Mouse (Mus musculus) embryonic facial prominence, embryonic 15.5 days (tissue): Measurements from ENCODE around the gene Hnrnpr. TPM values are rescaled to one million over a fixed set of nuclear protein-coding genes. Genes with fewer than 3 reads are reported as not detected.

Experiments used
- ATAC-seq: fragments of 200-750 bp; cut with Nextera tagmentation; 2 replicates; pipeline ENCODE4 v1.8.0; 2017; ENCODE audit warnings: low read depth, moderate TSS enrichment; ENCODE audit not compliant: insufficient number of reproducible peaks, low FRiP score, low TSS enrichment
- H3K27ac ChIP-seq: fragments of 300-500 bp; sonication (generic); replicated peaks from 2 replicates; pipeline ENCODE4 v1.5.1; 2015; ENCODE audit warnings: mild to moderate bottlenecking, inconsistent platforms
- H3K27me3 ChIP-seq: fragments of 300-500 bp; sonication (generic); 2 replicates; pipeline ENCODE4 v1.6.1; 2015; ENCODE audit warnings: inconsistent platforms
- H3K36me3 ChIP-seq: fragments of 300-500 bp; sonication (generic); 2 replicates; pipeline ENCODE4 v1.6.1; 2015; ENCODE audit warnings: mild to moderate bottlenecking, inconsistent platforms
- H3K4me1 ChIP-seq: fragments of 300-500 bp; sonication (generic); 2 replicates; pipeline ENCODE4 v1.6.1; 2015; ENCODE audit warnings: inconsistent platforms
- H3K4me2 ChIP-seq: fragments of 300-500 bp; sonication (generic); replicated peaks from 2 replicates; pipeline ENCODE4 v1.6.1; 2015; ENCODE audit warnings: mild to moderate bottlenecking, inconsistent platforms
- H3K4me3 ChIP-seq: fragments of 300-500 bp; sonication (generic); replicated peaks from 2 replicates; pipeline ENCODE4 v1.5.1; 2015; ENCODE audit warnings: mild to moderate bottlenecking, inconsistent platforms
- H3K9ac ChIP-seq: fragments of 300-500 bp; sonication (generic); 2 replicates; pipeline ENCODE4 v1.6.1; 2015; ENCODE audit warnings: inconsistent platforms
- H3K9me3 ChIP-seq: fragments of 300-500 bp; sonication (generic); replicated peaks from 2 replicates; pipeline ENCODE4 v1.6.1; 2016; ENCODE audit warnings: inconsistent platforms
- WGBS: fragments of 180-500 bp; shearing (Covaris S2); methylation state at CpG from one replicate; pipeline ENCODE4 v1.1.7; 2015; 5-methylcytosine and 5-hydroxymethylcytosine counted together
- polyA plus RNA-seq: library from polyadenylated mRNA; unstranded; fragments of >200 nt; fragmentation: Nextera tagmentation; extraction: Ambion mirVana; gene quantifications from 2 replicates; pipeline ENCODE4 v1.2.1, GENCODE M21; 2015

Gene Hnrnpr
- polyA plus RNA-seq, 1 experiment from 2014 or later = 159 TPM

DNA sequence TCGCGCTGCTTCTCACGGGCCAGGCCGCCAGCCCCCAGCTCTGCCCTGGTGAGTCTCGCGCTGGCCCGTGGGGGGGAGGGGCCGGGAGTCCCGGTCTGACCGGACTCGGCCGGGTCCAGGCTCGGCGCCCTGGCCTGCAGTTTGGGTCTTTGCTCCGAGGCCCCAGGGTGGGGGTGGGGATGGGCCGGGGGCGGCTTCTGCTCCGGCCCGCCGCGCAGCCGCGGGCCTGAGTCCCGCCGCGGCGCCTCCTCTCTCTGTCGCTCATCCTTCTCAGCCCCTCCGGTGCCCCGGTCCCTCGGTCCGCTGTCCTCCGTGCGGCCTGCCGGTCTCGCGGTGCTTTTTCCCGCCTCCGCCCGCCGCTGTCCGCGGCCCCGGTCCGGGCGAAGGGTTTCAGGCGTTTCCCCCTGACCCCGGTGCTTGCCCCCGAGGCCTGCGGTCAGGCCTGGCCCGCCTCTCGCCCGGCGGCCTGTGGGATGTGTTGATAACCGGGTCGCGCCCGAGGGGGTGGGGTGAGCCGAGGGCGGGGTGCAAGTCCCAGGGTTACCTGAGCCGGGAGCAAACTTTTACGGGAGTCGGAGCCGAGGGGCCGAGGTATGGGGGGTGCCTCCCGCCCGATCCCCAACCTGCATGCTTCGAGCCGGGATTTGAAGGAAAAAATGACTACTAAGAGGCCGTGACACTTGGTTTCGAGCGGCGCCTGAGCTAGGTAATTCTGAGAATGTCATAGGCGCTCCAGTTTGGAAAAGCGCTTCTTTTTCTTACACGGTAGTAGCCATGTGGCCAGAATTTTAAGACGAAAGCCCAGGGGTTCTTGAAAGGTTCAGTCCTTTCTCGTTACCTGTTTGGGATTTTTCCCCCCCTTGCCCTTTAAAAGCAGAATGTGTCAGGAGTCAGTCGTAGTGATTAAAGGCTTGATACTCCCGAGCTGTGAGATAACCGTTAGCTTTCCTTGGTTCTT lies 579 bp downstream of the Hnrnpr start:
- Histone ChIP-seq H3K4me3 (peak overlapping the region; percentile 92), H3K9ac (peak overlapping the region; percentile 98), H3K27ac (peak overlapping the region; percentile 97), H3K4me1 (peaks cover 27% of the 10 kb centered on the region), H3K27me3 (no peaks in the 10 kb centered on the region), H3K9me3 (no peaks in the 10 kb centered on the region), H3K36me3 (peaks cover 1% of the 10 kb centered on the region; the same call in 1 of the 2 replicates), H3K4me2 (peak overlapping the region; percentile 61)
- WGBS = under 1% methylated on average over 78 of the region's 81 CpGs
- ATAC-seq = peak; percentile 55

DNA sequence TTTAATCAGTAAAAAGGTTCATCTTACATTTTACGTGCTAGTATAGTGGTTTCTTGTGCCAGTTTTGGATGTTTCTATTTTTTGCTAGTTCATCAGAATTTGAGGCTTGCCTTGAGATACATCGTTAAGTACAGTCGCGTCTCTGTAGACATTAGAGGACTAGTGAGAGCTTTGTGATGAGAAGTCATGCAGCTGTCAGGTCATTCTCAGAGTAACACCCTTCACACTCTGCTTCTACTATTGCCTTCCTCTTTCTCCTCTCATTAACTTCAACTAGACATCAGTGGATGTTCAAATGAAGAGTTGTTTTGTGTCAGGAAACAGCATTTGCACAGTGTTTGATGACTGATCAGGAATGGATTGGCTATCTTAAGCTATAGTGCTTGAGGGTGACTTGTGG lies 1.9 kb downstream of the Hnrnpr start:
- Histone ChIP-seq H3K9me3 (no peaks in the 10 kb centered on the region), H3K9ac (peak overlapping the region; percentile 26), H3K27ac (no peak overlapping the region), H3K4me2 (peak overlapping the region; percentile 61), H3K27me3 (no peaks in the 10 kb centered on the region), H3K4me3 (peak overlapping the region; percentile 92), H3K36me3 (peaks cover 12% of the 10 kb centered on the region; the same call in 1 of the 2 replicates), H3K4me1 (peaks cover 27% of the 10 kb centered on the region)
- WGBS = 7% methylated on average over 4 of the region's 4 CpGs
- no peak for ATAC-seq

DNA sequence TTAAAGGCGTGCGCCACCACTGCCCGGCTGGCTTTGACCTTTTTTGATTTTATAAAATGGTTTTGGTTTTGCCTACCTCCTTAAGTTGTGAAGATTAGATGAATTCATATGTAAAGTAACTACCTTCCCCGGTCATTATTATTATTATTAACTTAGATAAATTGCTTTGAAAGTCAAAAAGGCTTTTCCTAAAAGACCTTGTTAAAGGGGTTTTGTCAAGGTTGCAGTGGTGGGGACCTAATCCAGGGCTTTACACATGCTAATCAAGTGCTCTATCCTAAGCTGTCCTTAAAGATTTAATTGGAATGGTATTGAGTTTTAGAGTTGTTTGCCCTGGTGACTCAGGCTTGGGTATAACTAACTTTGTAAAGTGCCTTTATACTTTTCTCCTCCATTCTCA lies 6.9 kb downstream of the Hnrnpr start:
- Histone ChIP-seq H3K4me1 (peaks cover 13% of the 10 kb centered on the region), H3K36me3 (peaks cover 56% of the 10 kb centered on the region), H3K27me3 (no peaks in the 10 kb centered on the region), H3K9me3 (no peaks in the 10 kb centered on the region), H3K9ac (no peak overlapping the region), H3K27ac (no peak overlapping the region), H3K4me2 (no peak overlapping the region), H3K4me3 (no peak overlapping the region)
- no peak for ATAC-seq
- 88% methylated on average over 4 of the region's 4 CpGs for WGBS

DNA sequence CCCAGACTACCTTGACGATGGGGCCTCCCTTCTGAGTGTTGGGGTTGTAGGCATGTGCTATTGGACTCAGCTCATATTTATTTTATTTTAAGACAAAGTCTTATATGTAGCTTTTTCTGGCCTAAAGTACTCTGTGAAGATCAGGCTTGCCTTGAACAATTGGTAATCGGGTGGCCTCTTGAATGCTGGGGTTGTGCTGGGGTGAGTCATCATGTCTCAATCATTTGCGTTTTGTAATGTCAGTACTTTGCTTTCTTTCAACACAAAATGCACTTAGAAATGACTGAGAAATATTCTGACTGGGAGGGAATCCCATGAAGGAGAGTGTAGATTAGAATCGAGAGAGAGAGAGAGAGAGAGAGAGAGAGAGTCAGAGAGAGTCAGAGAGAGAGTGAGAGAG lies 9.3 kb downstream of the Hnrnpr start:
- 72% methylated on average over 4 of the region's 4 CpGs for WGBS
- Histone ChIP-seq H3K9me3 (no peaks in the 10 kb centered on the region), H3K36me3 (peaks cover 72% of the 10 kb centered on the region), H3K4me2 (no peak overlapping the region), H3K27me3 (no peaks in the 10 kb centered on the region), H3K27ac (no peak overlapping the region), H3K4me3 (no peak overlapping the region), H3K4me1 (peaks cover 2% of the 10 kb centered on the region; the same call in 1 of the 2 replicates), H3K9ac (no peak overlapping the region)
- ATAC-seq = no peak

DNA sequence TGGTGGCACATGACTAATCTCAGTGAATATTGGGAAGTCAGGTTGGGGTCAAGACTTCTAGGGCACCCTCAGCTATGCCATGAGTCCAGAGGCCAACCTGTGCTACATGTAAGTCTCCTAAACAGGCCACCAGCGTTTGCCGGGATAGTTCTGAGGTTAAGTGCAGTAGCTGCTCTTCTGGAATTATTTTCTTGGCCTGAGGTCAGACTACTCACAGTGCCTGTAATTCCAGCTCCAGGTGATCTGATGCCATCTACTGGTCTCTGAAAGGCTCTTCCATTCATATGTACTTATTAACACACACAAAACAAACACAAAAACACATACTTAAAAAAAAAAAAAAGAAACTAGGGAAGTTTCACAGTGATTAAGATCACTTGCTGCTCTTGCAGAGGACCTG lies 13.5 kb downstream of the Hnrnpr start:
- no peak for ATAC-seq
- Histone ChIP-seq H3K9me3 (no peaks in the 10 kb centered on the region), H3K4me3 (no peak overlapping the region), H3K4me1 (no peaks in the 10 kb centered on the region), H3K4me2 (no peak overlapping the region), H3K9ac (no peak overlapping the region), H3K27me3 (no peaks in the 10 kb centered on the region), H3K36me3 (peaks cover 70% of the 10 kb centered on the region), H3K27ac (no peak overlapping the region)
- 46% methylated on average over 2 of the region's 2 CpGs for WGBS

DNA sequence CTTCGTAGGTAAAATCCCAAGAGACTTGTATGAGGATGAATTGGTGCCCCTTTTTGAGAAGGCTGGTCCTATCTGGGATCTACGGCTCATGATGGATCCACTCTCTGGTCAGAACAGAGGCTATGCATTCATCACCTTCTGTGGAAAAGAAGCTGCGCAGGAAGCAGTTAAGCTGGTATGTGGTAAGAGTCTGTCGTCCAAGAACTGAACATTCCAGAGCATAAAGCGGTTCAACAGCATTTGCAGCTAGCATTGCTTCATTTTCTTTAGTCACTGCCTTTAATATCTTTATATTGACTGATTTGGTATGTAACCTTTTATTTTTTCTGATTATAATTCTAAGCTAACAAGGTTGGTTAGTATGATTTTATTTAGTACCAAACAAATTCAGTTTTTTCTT lies 16.5 kb downstream of the Hnrnpr start:
- H3K36me3 ChIP-seq = peaks cover 52% of the 10 kb centered on the region
- H3K4me3 ChIP-seq = no peak overlapping the region
- ATAC-seq = no peak
- no peaks in the 10 kb centered on the region for H3K4me1 ChIP-seq
- no peak overlapping the region for H3K9ac ChIP-seq
- no peaks in the 10 kb centered on the region for H3K27me3 ChIP-seq
- H3K4me2 ChIP-seq = no peak overlapping the region
- H3K9me3 ChIP-seq = no peaks in the 10 kb centered on the region
- H3K27ac ChIP-seq = no peak overlapping the region
- 70% methylated on average over 5 of the region's 5 CpGs for WGBS

DNA sequence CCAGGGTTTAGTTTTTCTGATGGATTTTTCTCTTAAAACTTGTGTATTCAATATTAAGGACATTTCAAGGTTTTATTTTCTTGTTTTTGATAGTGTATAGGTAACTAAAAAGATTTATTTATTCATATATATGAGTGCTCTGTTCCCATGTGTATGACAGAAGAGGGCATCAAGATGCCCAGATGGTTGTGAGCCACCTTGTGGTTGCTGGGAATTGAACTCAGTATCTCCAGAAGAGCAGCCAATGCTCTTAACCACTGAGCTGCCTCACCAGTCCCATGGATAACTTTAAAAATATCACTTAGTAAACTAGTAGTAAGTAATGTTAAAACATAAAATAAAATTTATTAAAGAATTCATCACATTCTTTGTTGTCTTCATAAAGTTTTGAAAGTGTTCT lies 17.4 kb downstream of the Hnrnpr start:
- H3K36me3 ChIP-seq = peaks cover 54% of the 10 kb centered on the region
- no peak overlapping the region for H3K4me2 ChIP-seq
- H3K9ac ChIP-seq = no peak overlapping the region
- no peaks in the 10 kb centered on the region for H3K27me3 ChIP-seq
- no peaks in the 10 kb centered on the region for H3K4me1 ChIP-seq
- H3K4me3 ChIP-seq = no peak overlapping the region
- no peaks in the 10 kb centered on the region for H3K9me3 ChIP-seq
- no peak overlapping the region for H3K27ac ChIP-seq
- ATAC-seq = no peak

DNA sequence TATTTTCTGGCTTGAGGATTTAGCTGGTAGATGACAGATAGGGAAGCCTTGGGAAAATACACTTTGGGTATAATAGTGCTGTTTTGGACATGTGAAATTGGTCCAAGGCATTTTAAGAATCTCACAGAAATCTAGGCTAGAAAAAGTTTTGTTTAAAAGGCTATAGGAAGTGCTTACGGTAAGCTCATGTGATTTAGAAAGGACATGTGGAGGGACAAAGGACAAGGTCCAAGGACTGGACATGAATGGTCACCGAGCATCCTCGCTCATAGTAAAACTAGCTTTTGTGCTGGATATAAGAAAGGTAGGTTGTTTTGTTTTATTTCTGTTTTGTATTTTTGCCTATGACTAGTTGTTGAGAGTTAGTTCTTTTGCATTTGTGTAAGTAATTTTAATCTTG lies 21.0 kb downstream of the Hnrnpr start:
- Histone ChIP-seq H3K4me3 (no peak overlapping the region), H3K4me1 (no peaks in the 10 kb centered on the region), H3K27me3 (no peaks in the 10 kb centered on the region), H3K9me3 (no peaks in the 10 kb centered on the region), H3K4me2 (no peak overlapping the region), H3K9ac (no peak overlapping the region), H3K27ac (no peak overlapping the region), H3K36me3 (peaks cover 50% of the 10 kb centered on the region)
- ATAC-seq = no peak
- 95% methylated on average over 3 of the region's 3 CpGs for WGBS

DNA sequence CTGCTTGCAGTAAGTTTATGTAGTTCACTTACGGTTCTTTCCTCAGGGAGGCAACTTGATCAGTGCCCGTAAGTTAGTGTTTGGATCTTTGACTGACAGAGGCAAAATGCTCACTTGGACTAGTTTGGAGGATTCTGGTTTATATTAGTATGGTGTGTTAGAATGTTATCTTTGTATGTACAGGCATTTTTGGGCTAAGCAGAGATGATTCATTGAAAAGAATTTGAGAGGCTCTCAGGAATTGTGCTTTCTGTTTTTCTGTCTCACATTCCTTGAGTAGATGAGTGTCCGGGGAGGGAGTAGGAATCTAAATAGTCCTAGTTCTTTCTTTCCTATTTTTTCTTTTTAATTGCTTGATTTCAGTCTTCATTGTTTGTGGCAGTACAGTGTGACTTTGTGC lies 22.4 kb downstream of the Hnrnpr start:
- peaks cover 52% of the 10 kb centered on the region for H3K36me3 ChIP-seq
- 71% methylated on average over 3 of the region's 3 CpGs for WGBS
- H3K27ac ChIP-seq = no peak overlapping the region
- H3K4me2 ChIP-seq = no peak overlapping the region
- H3K4me1 ChIP-seq = no peaks in the 10 kb centered on the region
- H3K4me3 ChIP-seq = no peak overlapping the region
- no peaks in the 10 kb centered on the region for H3K9me3 ChIP-seq
- ATAC-seq = no peak
- no peak overlapping the region for H3K9ac ChIP-seq
- no peaks in the 10 kb centered on the region for H3K27me3 ChIP-seq

DNA sequence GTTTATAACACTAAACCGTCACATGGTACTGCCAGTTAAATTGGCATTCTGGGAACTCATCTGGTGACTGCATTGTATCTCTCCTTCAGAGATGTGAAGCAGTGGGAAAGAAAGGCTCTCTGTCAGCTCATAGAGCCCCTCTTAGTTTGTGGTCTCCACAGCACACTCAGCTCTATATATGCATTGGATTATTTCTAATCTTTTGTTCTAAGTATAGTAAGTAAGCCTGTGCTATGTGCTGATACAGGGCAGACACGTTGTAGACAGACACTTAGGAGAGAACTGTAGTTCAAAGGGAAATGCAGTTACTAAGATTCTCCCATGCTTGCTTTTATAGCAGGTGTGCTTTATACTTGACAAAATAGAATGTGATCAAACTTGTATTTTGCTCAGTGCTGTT lies 24.3 kb downstream of the Hnrnpr start:
- Histone ChIP-seq H3K4me3 (no peak overlapping the region), H3K27me3 (no peaks in the 10 kb centered on the region), H3K9ac (no peak overlapping the region), H3K4me2 (no peak overlapping the region), H3K4me1 (no peaks in the 10 kb centered on the region), H3K36me3 (peaks cover 54% of the 10 kb centered on the region), H3K27ac (no peak overlapping the region), H3K9me3 (no peaks in the 10 kb centered on the region)
- no peak for ATAC-seq
- WGBS = 65% methylated on average over 2 of the region's 2 CpGs

DNA sequence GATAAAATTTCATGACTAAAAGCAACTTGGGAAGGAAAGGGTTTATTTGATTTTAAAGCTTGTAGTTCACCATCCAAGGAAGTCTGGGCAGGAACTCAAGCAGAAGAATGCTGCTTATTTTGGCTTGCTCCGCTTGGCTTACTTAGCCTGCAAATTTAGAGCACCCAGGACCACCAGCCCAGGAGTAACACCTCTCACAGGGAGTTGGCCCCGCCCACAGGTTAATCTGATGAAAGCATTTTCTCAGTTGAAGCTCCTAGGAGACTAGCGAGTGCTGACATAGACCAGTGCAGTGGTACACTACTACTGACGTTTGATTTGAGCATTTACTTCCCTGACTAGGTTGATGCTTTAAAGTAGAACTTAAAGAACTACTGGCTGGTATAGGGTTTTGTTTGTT lies 26.4 kb downstream of the Hnrnpr start:
- Histone ChIP-seq H3K4me1 (no peaks in the 10 kb centered on the region), H3K9ac (no peak overlapping the region), H3K4me2 (no peak overlapping the region), H3K36me3 (peaks cover 56% of the 10 kb centered on the region), H3K9me3 (no peaks in the 10 kb centered on the region), H3K4me3 (no peak overlapping the region), H3K27ac (no peak overlapping the region), H3K27me3 (no peaks in the 10 kb centered on the region)
- no peak for ATAC-seq
- WGBS = 64% methylated on average over 4 of the region's 4 CpGs

DNA sequence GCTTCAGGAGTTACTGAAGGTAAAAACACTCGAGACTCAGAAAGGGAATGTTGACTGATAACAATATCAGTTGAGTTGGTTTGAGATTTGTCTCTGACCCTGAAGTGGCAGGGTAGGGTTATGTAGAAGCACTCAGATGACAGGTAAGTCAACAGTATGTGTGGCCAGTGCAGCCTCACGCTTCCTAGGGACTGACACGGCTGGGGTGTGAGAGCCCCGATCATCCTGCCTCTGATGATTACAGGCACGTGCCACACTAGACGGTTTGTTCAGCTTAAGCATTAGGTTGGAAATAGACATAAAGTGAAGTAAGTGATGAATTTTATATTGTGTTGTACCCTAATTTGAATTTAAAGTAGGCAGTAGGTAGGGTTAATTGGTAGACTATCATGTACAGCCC lies 38.9 kb downstream of the Hnrnpr start:
- no peak overlapping the region for H3K27ac ChIP-seq
- no peak overlapping the region for H3K4me3 ChIP-seq
- H3K27me3 ChIP-seq = no peaks in the 10 kb centered on the region
- H3K4me1 ChIP-seq = no peaks in the 10 kb centered on the region
- no peak overlapping the region for H3K9ac ChIP-seq
- no peak overlapping the region for H3K4me2 ChIP-seq
- no peaks in the 10 kb centered on the region for H3K9me3 ChIP-seq
- ATAC-seq = no peak
- 89% methylated on average over 6 of the region's 6 CpGs for WGBS
- peaks cover 65% of the 10 kb centered on the region for H3K36me3 ChIP-seq
